Mouse (Mus musculus): ENCODE results near the gene BC051665.
A peak's percentile ranks its signal among the peaks of the same experiment; 100 is the strongest.

The BC051665 gene

DNA sequence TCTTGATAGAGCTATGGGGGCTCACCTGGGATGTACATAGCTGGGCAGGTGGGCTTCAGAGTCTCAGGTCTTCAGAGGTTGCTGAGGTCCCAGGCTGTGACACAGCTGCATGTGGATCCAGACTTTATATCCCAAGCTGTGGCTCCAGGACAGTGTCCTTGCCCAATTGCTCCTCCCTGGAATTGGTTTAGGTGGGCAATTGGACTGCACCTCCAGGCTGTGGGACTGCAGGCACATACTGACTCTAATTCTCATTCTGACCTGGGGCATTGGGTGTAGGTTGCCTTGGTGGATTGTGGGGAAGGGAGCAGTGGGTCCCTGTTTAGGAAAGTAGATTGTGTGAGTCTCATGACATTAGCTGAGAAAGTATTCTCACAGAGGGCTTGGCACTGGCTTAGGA is at the start of gene BC051665:
BC051665 (minus strand) TSS at position 101 of the 400 bp plus-strand sequence.
- DNase-seq: no peak

DNA sequence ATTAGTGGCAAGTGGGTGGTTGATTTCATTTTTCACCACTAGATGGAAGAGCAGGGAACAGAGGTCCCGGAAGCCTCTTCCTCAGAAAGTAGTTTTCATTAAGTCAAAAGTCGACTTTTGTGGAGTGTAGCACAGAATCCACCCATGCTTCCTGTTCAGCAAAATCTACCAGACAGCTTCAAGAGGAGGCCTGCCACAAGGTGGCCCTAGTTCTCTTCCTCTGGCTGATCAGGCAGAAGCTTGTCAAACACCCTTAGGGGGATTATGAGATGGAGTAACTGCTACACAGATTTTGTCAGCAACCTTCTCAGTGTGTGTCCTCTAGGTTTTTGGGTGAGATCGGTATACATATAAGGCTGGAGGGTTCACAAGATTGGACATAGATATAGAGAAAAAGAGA is 39.9 kb upstream of the BC051665 start:
- DNase-seq: peak; percentile 5

DNA sequence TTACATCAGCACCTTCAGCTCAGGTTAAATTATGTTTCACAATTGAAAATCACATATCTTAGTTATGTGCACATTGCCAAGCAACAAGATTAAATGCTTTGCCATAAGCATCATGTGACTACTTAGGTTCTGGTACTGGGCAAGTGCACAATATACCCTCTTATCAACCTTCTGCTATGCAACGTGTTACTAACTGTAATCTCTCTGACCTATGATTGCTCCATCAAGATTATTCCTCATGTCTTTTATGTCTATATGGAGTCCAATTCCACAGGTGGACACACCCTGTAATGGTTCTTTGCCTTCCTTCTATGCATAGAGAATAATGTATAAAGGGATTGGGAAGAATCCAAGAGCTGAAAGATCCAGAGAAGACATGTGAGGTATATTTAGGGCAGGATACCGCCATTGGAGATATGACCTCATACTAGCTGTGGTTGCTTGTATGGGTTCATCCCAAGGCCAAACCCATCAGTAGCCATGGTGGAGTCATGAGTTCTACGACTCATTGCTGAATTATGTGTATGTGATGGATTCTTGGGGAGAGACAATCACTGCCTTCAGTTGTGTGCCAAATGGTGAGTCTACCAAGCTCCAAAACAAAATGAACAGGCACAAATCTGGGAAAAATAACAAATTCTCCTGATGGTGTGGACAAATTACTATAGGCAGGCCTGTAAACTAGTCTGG is 34.5 kb upstream of the BC051665 start:
- no peak for DNase-seq

DNA sequence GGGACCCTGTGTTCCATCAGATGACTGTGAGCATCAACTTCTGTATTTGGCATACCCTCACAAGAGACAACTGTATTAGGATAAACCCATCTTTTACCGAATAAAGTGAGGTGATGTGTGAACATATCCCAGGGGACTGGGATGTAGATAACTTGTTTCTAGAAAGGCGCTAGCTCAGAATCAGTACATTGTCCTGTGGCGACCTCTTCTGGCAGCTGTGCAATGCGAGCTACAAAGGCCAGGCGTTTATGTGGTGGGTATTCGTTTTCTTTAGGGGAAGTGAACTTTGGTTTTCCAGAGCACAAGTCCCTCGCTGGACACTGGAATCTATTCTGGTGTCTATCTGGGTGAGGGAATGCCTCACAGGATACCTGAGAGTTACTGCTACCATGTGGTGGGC is 33.3 kb upstream of the BC051665 start:
- DNase-seq: peak; percentile 29

DNA sequence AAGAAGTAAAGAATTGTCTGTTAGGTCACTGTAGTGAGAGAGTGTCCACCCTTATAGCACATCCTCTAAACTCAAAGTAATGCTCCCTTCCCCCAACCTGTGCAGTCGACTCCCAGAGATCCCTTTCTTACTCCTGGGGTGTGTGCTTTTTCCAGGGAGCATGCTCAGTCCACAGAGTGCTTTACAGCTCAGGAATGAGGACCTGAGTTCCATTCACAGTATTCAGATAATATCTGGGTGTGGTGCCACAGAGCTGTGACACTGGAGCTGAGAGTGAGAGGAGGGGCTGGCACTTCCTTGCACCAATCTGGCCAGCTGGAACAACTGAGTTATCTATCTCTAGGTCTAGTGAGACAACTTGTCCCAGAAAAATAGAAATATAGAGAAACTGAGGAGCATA is 27.6 kb upstream of the BC051665 start:
- no peak for DNase-seq

DNA sequence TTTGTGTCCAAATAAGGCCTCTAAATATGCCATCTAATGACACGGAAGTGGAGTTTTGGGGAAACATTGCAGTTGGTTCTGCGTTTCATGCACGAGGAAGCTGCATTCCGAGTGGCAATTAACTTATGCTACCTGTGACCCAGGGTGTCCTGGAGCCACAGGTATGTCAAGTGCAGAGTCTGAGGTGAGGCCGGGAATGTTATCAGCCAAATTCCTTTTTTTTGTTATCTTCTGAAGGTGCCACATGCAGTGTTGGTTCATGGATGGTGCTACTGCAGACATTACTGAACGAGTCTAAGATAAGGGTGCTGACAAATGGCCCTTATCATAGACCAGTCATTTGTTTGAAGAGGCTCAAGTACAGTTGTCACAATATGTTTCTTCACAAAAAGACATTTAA is 26.6 kb upstream of the BC051665 start:
- no peak for DNase-seq

DNA sequence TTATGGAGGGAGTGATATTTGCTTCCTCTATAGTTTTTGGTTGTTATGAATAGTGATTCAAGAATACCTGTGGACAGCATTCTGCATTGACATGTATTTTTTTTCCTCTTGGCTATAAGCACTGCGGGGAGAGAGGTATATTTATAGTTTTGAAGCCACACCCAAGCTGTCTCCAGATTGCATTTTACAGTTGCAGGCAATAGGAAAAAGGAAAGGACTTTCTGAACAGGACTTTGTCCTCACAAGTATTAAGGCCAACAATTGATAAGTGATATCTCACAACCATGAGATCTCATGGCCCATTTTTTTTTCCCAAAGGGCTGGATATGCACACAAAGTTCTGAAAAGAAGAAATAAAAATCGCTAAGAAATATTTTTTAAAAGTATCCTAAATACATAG is 23.5 kb upstream of the BC051665 start:
- no peak for DNase-seq

DNA sequence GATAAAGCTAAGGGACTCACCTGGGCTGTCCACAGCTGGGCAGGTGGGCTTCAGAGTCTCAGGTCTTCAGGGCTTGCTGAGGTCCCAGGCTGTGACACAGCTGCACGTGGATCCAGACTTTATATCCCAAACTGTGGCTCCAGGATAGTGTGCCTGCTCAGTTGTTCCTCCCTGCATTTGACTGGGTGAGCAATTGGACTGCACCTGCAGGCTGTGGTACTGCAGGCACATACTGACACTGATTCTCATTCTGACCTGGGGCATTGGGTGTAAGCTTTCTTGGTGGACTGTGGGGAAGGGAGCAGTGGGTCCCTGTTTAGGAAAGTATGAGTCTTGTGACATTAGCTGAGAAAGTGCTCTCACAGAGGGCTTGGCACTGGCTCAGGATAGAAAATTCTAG is 16.6 kb upstream of the BC051665 start, which contains the start of gene Ctsll3:
Ctsll3 (minus strand) TSS at position 101 of the 400 bp plus-strand sequence.
- DNase-seq: no peak

DNA sequence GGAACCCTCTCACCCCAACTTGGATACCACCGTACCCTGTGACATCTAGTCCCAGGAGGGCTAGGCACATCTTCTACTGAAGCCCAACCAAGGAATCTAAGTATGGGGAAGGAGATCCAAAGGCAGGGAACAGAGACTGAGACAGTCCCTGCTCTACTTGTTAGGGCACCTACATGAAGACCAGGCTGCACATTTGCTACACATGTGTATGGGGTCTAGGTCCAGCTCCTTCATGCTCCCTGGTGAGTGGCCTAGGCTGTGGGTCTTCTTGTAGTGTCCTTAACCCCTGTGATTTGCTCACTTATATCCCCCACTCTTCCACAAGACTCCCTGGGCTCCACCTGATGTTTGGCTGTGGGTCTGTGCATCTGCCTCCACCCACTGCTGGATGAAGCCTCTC is 3.3 kb upstream of the BC051665 start:
- DNase-seq: no peak

DNA sequence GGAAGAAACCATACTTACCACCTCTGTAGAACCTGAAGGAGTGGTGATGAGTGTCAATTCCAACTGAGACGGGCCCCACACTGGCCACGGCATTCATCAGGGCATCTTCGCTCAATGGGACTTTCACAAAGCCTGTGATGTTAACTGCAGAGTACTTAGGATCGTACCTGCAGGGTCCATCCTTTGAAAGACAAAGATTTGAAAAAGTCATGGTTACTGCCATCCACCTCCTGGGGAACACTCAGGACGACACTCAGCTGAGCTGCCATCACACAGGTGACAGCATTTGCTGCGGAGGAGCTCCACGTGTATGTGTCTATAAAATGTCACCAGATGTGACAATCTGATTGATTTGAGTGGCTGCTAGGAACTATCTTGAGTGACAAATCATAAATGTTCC is 2.9 kb downstream of the BC051665 start:
- DNase-seq: no peak

DNA sequence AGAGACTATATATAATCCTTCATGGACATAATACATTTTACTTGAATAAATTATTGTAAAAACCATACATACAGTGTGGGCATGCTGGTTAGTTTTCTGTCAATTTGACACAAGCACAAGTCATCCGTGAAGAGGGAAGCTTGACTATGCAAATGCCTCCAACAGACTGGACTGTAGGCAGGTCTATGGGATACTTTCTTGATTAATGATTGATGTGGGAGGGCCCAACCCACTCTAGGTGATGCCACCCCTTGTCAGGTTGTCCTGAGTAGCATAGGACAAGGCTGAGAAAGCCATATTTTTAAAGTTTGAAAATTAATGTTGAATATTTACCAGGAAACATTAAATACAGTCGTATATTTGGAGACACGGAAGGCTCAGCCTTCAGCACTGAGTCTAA is 5.6 kb downstream of the BC051665 start:
- DNase-seq: no peak

DNA sequence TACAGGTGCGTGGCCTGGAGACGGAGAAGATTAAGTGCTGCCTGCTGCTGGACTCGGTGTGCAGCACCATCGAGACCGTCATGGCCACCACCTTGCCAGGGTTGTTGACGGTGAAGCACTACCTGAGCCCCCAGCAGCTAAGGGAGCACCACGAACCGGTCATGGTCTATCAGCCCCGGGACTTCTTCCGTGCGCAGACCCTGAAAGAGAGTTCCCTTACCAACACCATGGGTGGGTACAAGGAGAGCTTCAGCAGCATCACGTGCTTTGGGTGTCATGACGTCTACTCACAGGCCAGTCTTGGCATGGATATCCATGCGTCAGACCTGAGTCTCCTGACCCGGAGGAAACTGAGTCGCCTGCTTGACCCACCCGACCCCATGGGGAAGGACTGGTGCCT is 25.0 kb downstream of the BC051665 start:
- no peak for DNase-seq

DNA sequence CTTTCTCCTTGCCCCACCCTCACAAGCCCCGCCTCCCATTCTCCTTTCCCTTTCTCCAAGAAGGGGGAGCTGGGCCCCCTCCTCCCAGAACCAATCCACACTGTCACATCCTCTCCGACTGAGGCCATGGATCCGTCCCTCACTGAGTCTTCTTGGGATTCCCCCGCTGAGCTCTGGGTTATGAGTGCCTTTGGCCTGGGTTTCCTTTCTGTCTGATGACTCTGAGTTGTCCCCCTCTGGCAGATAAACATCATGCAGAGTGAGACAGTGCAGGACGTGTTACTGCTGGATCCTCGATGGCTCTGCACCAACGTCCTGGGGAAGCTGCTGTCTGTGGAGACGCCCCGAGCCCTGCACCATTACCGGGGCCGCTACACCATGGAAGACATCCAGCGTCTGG is 25.8 kb downstream of the BC051665 start:
- no peak for DNase-seq

DNA sequence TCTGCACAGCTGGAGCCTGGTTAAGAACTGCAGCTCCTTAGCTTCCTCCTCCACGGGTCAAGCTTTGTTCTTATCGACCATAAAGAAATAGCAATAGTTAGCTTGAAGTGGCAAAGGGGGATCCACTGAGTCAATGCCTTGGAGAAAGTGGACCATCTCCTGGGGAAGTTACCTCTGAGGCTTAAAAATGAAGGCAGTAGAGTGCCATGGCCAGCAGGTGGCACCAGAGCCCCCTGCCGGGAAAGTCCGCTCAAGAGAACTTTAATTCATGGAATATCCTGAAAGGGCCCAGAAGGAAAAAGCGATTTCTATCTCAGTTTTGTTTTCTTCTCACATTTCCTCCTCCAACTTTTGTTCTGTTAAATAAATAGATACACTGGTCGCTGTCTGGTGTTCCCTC is 27.0 kb downstream of the BC051665 start:
- DNase-seq: peak; percentile 63

DNA sequence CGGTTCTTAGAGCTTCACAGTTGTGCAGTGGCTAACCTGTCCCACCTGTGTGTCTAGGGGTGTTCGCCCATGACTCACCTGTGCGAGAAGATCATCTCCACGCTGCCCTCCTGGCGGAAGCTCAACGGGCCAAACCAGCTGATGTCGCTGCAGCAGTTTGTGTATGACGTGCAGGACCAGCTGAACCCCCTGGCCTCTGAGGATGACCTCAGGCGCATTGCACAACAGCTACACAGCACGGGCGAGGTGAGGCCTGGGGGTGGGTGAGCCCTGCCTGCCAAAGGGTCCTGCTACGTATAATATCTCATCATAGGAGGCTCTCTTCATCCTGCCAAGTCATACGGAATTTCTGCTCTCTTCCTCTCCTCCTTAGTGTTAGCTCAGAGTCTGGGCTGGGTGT is 28.9 kb downstream of the BC051665 start:
- DNase-seq: no peak

DNA sequence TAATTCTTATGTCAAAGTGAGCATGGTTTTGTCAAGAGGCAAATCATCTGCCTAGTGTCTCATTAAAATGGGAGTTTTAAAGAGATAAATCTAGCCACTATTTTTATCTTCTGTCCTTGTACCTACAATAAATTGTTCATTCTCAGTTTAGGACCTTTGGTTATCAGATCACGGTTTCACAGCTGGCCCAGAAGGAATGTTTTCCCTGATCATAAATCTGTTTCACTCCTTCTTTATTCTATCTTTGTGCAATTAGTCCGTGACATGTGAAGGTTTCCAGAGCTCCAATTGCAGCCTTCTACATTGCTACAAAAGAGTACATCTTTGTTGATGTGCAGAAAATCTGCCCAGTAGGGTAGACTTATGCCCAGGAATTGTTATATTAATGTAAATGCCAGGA is 30.9 kb downstream of the BC051665 start:
- DNase-seq: no peak

DNA sequence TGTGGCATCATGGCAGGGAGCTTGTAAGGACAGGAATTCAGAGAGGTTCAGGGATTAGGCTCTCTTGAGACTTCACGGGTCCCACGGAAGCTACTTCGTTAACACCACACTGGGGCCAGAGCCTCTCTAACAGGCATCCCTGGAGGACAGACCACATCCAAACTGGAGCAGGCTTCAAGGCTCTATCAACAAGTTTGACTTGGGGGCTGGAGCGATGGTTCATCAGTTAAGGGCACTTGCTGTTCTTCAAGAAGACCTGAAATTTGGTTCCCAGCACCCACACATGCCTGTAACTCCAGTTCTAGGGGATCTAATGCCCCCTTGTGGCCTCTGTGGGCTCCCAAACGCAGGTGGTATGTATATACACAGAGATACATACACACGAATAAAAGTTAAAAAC is 32.9 kb downstream of the BC051665 start:
- no peak for DNase-seq

DNA sequence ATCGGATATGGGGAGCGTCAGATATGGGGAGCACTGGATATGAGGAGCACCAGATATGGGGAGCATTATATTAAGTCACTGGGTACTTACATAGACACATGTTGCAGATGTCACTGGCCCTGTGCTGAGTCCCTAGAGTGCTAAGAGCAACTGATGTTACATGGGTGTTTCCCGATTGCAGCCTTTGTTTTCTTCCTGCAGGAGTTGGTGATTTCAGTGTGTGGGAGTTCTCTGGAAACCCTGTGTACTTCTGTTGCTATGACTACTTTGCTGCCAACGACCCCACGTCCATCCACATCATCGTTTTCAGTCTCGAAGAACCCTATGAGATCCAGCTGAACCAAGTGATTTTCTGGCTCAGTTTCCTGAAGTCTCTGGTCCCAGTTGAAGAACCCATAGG is 35.2 kb downstream of the BC051665 start:
- no peak for DNase-seq

DNA sequence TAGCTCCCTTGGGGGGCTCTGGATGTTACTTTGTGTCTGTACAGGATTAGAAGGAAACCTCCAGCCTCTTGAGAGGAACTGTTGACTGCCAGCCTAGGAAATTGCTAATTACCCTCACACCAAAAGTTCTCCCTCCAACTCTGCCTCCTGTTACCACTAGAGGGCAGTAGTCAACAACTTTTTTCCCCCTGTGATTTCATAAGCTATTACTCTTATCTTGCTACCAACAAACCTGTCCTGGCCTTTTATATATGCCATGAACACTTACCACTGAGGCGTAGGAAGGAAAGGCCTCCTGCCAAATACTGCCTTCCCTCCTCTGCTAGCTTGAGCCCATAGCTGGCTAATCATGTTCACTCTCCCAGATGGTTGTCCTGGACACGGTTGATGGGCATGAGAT is 37.6 kb downstream of the BC051665 start:
- no peak for DNase-seq

DNA sequence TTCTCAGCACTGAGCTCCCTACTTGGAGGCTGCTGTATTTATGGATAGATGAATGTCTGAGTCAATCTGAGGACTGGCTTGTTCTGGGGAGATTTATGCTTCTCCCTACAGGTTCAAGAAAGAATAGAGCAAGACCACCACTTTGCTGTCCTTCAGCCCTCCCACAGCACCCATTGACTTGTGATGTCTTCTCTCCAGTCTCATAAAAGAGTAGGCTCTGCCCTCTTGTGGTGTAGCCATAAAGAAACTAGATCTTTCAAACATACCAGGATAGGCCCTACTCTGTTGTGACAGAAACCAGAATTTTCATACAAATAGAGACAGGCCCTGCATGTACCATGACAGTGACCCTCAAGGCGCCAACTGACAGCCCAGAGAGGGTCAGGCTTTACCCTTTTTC is 39.0 kb downstream of the BC051665 start:
- DNase-seq: no peak

DNA sequence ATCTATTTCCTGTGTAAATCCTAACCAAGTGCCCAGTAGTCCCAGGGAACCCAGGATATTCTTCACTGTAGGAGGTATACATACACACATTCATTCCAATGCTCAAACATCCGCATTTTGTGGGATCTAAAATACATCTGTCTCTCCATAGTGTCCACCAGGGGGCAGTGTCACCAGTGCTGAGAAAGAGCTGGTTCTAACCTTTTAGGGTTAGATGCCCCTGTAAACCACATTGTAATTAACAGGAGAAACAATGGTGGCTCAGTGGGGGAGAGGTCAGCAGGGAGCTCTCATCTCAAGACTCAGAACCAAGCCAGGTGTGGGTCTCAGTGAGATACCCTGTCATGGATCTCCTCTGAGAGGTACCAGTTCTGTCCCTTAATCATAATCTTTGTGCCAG is 39.9 kb downstream of the BC051665 start:
- no peak for DNase-seq

DNA sequence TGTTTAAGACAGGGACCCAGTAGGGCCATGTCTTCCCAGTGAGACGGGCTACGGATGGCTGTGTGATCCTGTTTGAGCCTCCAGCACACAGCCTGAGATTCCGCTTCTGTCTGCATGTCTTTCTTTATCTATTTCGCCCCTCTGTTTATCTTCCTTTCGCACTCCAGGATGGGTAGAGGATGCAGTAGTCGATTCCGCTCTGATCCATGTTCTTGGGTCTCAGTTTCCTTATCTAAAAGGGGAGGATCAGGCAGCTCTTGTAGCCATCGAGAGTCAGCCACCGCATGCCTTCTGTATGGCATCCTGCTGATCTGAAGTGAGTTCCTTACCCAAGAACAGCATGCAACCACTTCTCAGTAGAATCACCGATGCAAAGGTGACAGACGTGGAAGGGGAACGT is 40.8 kb downstream of the BC051665 start:
- DNase-seq: no peak

DNA sequence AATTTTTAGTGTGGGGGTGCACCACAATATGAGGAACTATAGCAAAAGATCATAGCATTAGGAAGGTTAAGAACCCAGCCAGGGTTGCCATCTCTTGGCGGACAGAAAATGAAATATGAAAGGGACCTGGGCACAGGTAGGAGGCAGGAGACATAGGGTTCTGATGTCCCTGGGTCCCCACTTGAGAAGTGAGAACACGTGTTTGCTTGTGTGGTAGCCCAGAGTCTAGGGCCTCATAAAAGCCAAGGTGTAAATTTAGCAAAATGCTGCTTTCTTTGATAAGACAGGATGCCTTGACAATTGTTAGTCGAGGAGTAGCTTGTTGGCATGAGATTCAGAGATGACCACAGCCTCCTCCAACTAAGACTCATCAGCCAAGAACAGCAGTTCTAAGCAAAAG is 41.4 kb downstream of the BC051665 start:
- no peak for DNase-seq

DNA sequence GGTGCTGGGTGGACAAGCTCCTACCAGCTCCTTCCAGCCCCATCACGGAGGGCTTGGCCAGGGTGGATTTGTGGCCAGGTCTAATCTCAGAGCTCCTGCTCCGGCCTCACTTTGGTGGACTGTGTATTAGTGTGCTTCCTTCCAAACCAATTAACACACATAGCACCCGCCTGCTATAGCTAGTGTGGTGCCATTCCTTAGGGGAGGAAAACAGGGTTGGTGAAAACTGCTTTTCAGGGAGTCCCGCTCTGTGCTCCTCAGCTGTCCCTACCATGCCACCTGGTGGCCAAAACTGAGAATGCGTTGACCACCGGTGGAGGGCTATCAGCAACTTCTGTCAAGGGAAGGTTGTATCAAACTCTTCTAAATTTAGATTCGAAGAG is 42.1 kb downstream of the BC051665 start:
- peak; percentile 88 for DNase-seq

DNA sequence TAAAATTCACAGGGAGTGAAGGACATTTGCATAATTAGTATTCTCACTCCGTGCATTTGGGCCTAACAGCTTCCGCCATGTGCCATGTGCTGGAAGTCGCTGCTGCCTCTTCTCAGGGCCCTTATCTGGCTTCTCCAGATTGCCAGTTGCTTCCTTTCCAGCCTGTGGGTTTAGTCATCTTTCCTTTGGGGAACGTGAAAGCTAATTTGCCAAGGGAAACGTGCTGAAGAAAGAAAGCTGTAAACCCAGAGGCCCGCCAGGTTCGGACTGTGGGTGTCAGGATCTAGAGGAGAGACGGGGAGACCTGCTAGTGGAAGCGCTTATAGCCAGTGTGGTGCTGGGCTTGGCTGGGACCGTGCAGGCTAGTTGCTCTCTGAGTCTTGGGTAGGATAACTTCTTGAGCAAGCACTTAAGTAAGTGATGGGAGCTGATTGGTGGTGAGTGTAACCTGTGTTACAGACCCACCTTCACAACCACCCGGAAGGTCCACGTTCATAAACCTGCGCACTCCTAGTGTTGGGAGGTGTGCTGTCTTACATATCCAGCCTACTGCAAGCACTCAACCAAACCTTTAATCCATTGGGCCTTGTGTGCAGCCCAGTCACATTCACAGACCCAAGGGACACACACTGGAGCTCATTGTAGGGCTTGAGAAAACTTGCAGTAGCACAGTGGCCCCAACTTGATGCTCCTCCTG is 42.6 kb downstream of the BC051665 start:
- DNase-seq: no peak
